Mouse (Mus musculus) limb, embryonic 12.5 days (tissue): ENCODE measurements around the gene Cd164l2. TPM values are rescaled to one million over a fixed set of nuclear protein-coding genes. Genes with fewer than 3 reads are reported as not detected.

Source experiments
- ATAC-seq: fragments of 200-750 bp; cut with Nextera tagmentation; 2 replicates; pipeline ENCODE4 v1.8.0; 2017; ENCODE audit warnings: low read depth, moderate TSS enrichment; ENCODE audit not compliant: insufficient number of reproducible peaks, insufficient read depth, low FRiP score, low TSS enrichment
- H3K27ac ChIP-seq: fragments of 300-500 bp; sonication (generic); 2 replicates; pipeline ENCODE4 v1.5.1; 2016; ENCODE audit warnings: mild to moderate bottlenecking, moderate library complexity
- H3K27me3 ChIP-seq: fragments of 300-500 bp; sonication (generic); 2 replicates; pipeline ENCODE4 v1.6.1; 2016; ENCODE audit warnings: mild to moderate bottlenecking, moderate library complexity
- H3K36me3 ChIP-seq: fragments of 300-500 bp; sonication (generic); 2 replicates; pipeline ENCODE4 v1.6.1; 2016; ENCODE audit warnings: mild to moderate bottlenecking, moderate library complexity
- H3K4me1 ChIP-seq: fragments of 300-500 bp; sonication (generic); replicated peaks from 2 replicates; pipeline ENCODE4 v1.6.1; 2016
- H3K4me2 ChIP-seq: fragments of 300-500 bp; sonication (generic); 2 replicates; pipeline ENCODE4 v1.6.1; 2016; ENCODE audit warnings: mild to moderate bottlenecking, moderate library complexity
- H3K4me3 ChIP-seq: fragments of 300-500 bp; sonication (generic); replicated peaks from 2 replicates; pipeline ENCODE4 v1.5.1; 2016; ENCODE audit warnings: mild to moderate bottlenecking
- H3K9ac ChIP-seq: fragments of 300-500 bp; sonication (generic); replicated peaks from 2 replicates; pipeline ENCODE4 v1.6.1; 2016; ENCODE audit warnings: mild to moderate bottlenecking, moderate library complexity
- H3K9me3 ChIP-seq: fragments of 300-500 bp; sonication (generic); 2 replicates; pipeline ENCODE4 v1.6.1; 2016; ENCODE audit warnings: mild to moderate bottlenecking, moderate library complexity
- WGBS: fragments of 180-500 bp; shearing (Covaris S2); methylation state at CpG from one replicate; pipeline ENCODE4 v1.1.7; 2016; 5-methylcytosine and 5-hydroxymethylcytosine counted together
- polyA plus RNA-seq: library from polyadenylated mRNA; unstranded; fragments of >200 nt; fragmentation: Nextera tagmentation; extraction: Ambion mirVana; gene quantifications from 2 replicates; pipeline ENCODE4 v1.2.1, GENCODE M21; 2016

Cd164l2 gene
- polyA plus RNA-seq, 1 experiment from 2014 or later: 3.2 TPM

DNA sequence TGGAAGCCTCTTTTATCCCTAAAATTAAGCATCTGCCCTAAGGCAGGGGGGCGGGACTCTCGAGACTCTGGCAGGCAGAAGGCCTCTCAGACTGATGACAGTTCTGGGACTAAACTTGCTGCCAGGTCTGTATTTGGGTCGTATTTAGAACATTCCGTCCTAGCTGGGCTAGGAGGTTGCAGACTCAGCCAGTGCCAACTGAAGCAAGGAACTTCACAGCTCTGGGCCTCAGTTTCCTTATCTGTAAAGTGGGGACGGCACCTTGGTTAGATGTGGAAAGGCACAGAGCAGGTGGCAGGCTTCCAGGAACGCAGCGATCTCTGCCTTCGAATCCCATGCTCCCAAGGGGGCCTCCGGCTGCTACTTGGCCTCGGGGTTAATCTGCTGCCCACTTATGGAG is 14.1 kb downstream of the Cd164l2 start:
- Histone ChIP-seq H3K9me3 (no peaks in the 10 kb centered on the region), H3K9ac (no peak overlapping the region), H3K27me3 (peaks cover 20% of the 10 kb centered on the region), H3K4me1 (peaks cover 22% of the 10 kb centered on the region), H3K27ac (no peak overlapping the region), H3K36me3 (no peaks in the 10 kb centered on the region), H3K4me2 (no peak overlapping the region), H3K4me3 (no peak overlapping the region)
- no peak for ATAC-seq
- 73% methylated on average over 10 of the region's 10 CpGs for WGBS

- Histone ChIP-seq H3K27me3 (peaks cover 8% of the 10 kb centered on the region; the same call in 1 of the 2 replicates), H3K4me1 (peaks cover 16% of the 10 kb centered on the region; the same call in 1 of the 2 replicates), H3K36me3 (no peaks in the 10 kb centered on the region), H3K4me3 (no peak overlapping the region), H3K4me2 (no peak overlapping the region), H3K9me3 (no peaks in the 10 kb centered on the region), H3K9ac (no peak overlapping the region), H3K27ac (no peak overlapping the region)
- WGBS: 70% methylated on average over 8 of the region's 8 CpGs
- no peak for ATAC-seq
These were observed 15.7 kb downstream of the Cd164l2 start for GRCm38 (mm10) chr4:133227636-133228035.

- Histone ChIP-seq H3K4me2 (no peak overlapping the region), H3K27ac (0 out of 2 replicates have a peak overlapping the region, but pooled peaks have one; percentile 14), H3K9me3 (no peaks in the 10 kb centered on the region), H3K9ac (no peak overlapping the region), H3K36me3 (no peaks in the 10 kb centered on the region), H3K4me3 (no peak overlapping the region), H3K4me1 (peaks cover 9% of the 10 kb centered on the region), H3K27me3 (peaks cover 7% of the 10 kb centered on the region; the same call in 1 of the 2 replicates)
- 0 out of 2 replicates have a peak, but pooled peaks have one; percentile 53 for ATAC-seq
- 37% methylated on average over 8 of the region's 8 CpGs for WGBS
These were observed 17.7 kb downstream of the Cd164l2 start for GRCm38 (mm10) chr4:133229582-133229981.

- no peak overlapping the region for H3K4me3 ChIP-seq
- H3K9me3 ChIP-seq: no peaks in the 10 kb centered on the region
- H3K9ac ChIP-seq: no peak overlapping the region
- H3K36me3 ChIP-seq: no peaks in the 10 kb centered on the region
- peaks cover 9% of the 10 kb centered on the region for H3K4me1 ChIP-seq
- H3K4me2 ChIP-seq: no peak overlapping the region
- ATAC-seq: no peak
- H3K27me3 ChIP-seq: peaks cover 14% of the 10 kb centered on the region; the same call in 1 of the 2 replicates
- no peak overlapping the region for H3K27ac ChIP-seq
- 36% methylated on average over 10 of the region's 10 CpGs for WGBS
These were observed 21.5 kb downstream of the Cd164l2 start for GRCm38 (mm10) chr4:133233285-133233976.

DNA sequence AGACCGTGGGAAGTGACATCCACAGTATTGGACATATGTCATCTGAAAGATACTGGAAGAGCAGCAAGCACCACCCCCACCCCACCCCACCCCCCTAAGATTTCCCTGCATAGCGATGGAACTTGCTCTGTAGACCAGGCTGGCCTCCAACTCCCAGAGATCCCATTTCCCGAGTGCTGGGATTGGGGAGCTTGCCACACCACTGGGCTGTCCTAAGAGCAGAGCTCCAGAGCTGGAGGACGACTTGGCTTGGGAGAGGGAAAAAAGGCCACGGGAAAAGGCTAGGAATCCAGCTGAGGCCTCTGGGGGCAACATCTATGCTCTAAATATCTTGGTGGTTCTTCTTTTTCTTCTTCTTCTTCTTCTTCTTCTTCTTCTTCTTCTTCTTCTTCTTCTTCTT is 22.8 kb downstream of the Cd164l2 start:
- H3K36me3 ChIP-seq: no peaks in the 10 kb centered on the region
- no peaks in the 10 kb centered on the region for H3K9me3 ChIP-seq
- no peak for ATAC-seq
- H3K27ac ChIP-seq: no peak overlapping the region
- WGBS: 64% methylated on average over 5 of the region's 5 CpGs
- H3K4me2 ChIP-seq: no peak overlapping the region
- H3K27me3 ChIP-seq: peaks cover 14% of the 10 kb centered on the region; the same call in 1 of the 2 replicates
- peaks cover 3% of the 10 kb centered on the region for H3K4me1 ChIP-seq
- no peak overlapping the region for H3K4me3 ChIP-seq
- no peak overlapping the region for H3K9ac ChIP-seq

DNA sequence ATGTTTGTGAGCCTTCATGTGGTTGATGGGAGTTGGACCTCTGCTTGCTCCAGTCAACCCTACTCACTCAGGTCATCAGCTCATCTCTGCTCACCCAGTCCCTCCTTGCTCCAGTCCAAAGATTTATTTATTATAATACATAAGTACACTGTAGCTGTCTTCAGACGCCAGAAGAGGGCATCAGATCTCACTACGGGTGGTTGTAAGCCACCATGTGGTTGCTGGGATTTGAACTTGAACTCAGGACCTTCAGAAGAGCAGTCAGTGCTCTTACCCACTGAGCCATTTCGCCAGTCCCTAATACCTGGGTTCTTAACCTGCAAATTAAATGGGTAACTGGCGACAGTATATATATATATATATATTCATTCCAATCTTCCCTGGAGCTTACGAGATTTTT is 23.5 kb downstream of the Cd164l2 start:
- no peaks in the 10 kb centered on the region for H3K36me3 ChIP-seq
- 83% methylated on average over 5 of the region's 5 CpGs for WGBS
- H3K27me3 ChIP-seq: peaks cover 18% of the 10 kb centered on the region
- H3K4me2 ChIP-seq: no peak overlapping the region
- no peak overlapping the region for H3K9ac ChIP-seq
- peaks cover 2% of the 10 kb centered on the region for H3K4me1 ChIP-seq
- no peak overlapping the region for H3K27ac ChIP-seq
- no peak for ATAC-seq
- no peak overlapping the region for H3K4me3 ChIP-seq
- H3K9me3 ChIP-seq: no peaks in the 10 kb centered on the region

- ATAC-seq: no peak
- no peak overlapping the region for H3K9ac ChIP-seq
- H3K4me1 ChIP-seq: peaks cover 8% of the 10 kb centered on the region
- no peak overlapping the region for H3K4me3 ChIP-seq
- no peaks in the 10 kb centered on the region for H3K36me3 ChIP-seq
- H3K9me3 ChIP-seq: no peaks in the 10 kb centered on the region
- peaks cover 38% of the 10 kb centered on the region for H3K27me3 ChIP-seq
- 74% methylated on average over 4 of the region's 4 CpGs for WGBS
- no peak overlapping the region for H3K27ac ChIP-seq
- no peak overlapping the region for H3K4me2 ChIP-seq
These were observed 26.0 kb downstream of the Cd164l2 start for GRCm38 (mm10) chr4:133237911-133238310.

DNA sequence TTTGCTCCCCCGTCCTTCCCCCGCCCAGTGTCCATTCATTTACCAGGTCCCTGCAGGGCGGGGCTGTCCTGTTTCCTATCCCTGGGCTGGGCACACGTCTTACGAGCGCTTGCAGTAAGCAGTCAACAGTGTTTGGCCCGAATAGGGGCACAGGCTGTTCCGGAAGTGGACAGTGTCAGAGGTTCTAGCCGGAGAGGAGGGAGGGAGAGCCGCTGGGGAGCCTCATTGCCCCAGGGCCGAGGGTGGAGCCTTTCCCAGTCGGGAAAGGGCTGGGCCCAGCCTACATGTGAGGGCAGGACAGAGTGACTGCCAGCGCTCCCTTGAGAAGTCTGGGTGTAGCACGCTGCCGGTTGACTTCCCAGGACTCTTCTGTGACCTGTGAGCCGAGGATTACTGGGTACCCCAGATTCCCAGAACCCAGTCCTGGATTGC is 28.6 kb downstream of the Cd164l2 start, which contains the start of gene Map3k6:
Map3k6 (plus strand) TSS at position 329 of the 432 bp plus-strand sequence.
- Histone ChIP-seq H3K27ac (peak within 1 kb of the TSS; percentile 36; the same call in 1 of the 2 replicates), H3K4me1 (peaks cover 8% of the 10 kb centered on the region), H3K36me3 (no peaks in the 10 kb centered on the region), H3K4me3 (peak within 1 kb of the TSS; percentile 65), H3K27me3 (peaks cover 44% of the 10 kb centered on the region), H3K9ac (peak within 1 kb of the TSS; percentile 56), H3K9me3 (no peaks in the 10 kb centered on the region), H3K4me2 (peak within 1 kb of the TSS; percentile 74)
- 6% methylated on average over 16 of the region's 16 CpGs for WGBS
- no peak for ATAC-seq

DNA sequence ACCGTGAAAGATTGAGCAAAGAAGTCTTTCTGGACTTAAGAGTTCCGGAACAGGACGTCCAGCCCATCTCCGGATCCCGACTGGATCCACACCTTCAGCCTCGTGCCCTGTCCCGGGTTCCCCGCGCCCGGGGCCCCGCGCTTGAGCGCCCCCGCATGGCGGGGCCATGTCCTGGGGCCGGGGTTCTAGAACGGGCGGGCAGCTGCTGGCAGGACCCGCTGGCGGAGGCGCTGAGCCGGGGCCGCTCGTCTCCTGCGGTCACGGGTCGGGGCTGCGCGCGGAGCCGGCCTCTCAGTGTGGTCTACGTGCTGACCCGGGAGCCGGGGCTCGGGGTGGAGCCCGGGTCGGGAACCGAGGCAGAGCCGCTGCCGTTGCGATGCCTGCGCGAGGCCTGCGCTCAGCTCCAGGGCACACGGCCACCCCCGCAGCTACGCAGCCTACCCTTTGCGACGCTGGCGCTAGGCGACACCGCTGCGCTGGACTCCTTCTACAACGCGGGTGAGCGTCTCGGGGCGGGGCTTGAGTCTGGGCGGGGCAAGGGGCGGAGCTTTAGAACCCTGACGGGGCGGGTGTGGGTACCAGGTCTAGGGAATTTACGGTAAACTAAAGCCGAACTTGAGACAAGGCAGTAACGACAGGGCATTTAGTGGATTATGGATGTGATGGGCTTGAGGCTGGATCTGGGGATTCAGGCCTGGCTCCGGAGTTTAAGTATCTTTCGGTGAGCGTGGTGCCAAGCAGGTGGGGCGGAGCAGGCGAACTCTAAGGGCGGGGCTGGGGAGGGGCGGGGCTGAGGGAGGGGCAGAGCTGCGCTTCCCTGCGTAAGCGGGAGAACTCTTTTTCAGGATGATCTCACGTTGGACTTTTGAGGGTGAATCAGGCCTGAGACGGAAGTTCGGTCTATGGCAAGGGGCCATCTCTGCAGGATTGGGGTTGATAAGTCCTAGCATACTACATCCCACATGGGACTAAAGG is 29.3 kb downstream of the Cd164l2 start:
- Histone ChIP-seq H3K36me3 (no peaks in the 10 kb centered on the region), H3K4me1 (peaks cover 8% of the 10 kb centered on the region), H3K9me3 (no peaks in the 10 kb centered on the region), H3K4me3 (peak overlapping the region; percentile 65), H3K27ac (peak overlapping the region; percentile 36; the same call in 1 of the 2 replicates), H3K9ac (peak overlapping the region; percentile 56), H3K27me3 (peaks cover 52% of the 10 kb centered on the region), H3K4me2 (peak overlapping the region; percentile 74)
- under 1% methylated on average over 75 of the region's 78 CpGs for WGBS
- peak; percentile 88 for ATAC-seq

- Histone ChIP-seq H3K27me3 (peaks cover 58% of the 10 kb centered on the region), H3K4me1 (peaks cover 9% of the 10 kb centered on the region), H3K27ac (no peak overlapping the region), H3K36me3 (no peaks in the 10 kb centered on the region), H3K9ac (no peak overlapping the region), H3K4me2 (peak overlapping the region; percentile 74), H3K4me3 (peak overlapping the region; percentile 65), H3K9me3 (no peaks in the 10 kb centered on the region)
- ATAC-seq: no peak
- 38% methylated on average over 11 of the region's 11 CpGs for WGBS
These were observed 30.0 kb downstream of the Cd164l2 start for GRCm38 (mm10) chr4:133241910-133242309.

DNA sequence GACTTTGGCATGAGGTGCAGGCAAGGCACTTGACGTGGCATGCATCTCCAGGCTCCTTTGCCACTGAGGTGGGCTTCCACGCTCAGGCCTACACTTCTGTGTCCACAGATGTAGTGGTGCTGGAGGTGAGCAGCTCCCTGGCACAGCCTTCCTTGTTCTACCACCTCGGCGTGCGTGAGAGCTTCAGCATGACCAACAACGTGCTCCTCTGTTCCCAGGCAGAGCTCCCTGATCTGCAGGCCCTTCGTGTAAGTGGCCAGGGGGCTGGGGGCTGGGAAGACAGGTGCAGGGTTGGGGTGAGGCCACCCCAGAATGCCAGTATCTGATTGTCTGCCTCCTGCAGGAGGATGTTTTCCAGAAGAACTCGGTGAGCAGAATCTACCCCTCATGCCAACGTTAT is 30.8 kb downstream of the Cd164l2 start:
- no peak for ATAC-seq
- H3K4me3 ChIP-seq: no peak overlapping the region
- H3K9ac ChIP-seq: no peak overlapping the region
- WGBS: 67% methylated on average over 9 of the region's 9 CpGs
- H3K9me3 ChIP-seq: no peaks in the 10 kb centered on the region
- peaks cover 63% of the 10 kb centered on the region for H3K27me3 ChIP-seq
- H3K4me2 ChIP-seq: no peak overlapping the region
- H3K36me3 ChIP-seq: no peaks in the 10 kb centered on the region
- H3K27ac ChIP-seq: no peak overlapping the region
- peaks cover 13% of the 10 kb centered on the region for H3K4me1 ChIP-seq
